In the genomic region with DNA sequence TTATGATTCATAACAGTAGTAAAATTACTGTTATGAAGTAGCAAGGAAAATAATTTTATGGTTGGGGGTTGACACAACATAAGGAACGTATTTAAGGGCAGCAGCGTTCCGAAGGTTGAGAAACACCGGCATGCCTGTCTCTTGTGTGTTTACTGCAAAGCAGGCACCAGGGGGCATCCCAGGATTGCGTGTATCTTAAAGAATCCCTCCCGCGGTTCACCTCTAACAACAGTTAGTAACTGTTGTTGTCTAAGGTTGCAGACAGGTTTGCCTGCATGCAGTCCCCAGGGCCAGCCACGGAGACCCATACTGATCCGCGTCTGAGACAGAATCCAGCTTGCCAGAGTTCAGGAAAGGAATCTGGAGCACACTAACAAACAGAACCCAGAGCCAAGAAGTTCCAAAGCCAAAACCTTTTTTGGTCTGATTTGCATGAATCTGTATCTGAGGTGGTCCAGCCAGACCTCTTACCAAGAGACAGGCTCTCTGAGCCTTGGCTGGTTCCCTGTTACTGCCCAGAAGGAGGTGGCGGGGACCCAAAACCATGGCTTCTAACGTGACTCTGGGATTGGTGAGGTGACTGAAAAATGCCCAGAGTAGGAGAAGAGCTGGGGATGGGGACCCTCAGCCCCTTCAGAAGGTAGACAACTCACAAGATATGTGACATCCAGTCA, we compare ENCODE assay signal across 8 mouse cellular contexts. TPM values are rescaled to one million over a fixed set of nuclear protein-coding genes. Genes with fewer than 3 reads are reported as not detected.
DNase-seq lines count a peak whose midpoint lies in the region; ATAC-seq and TF ChIP-seq lines count a peak whose summit lies in the region.
"Had no signal": no experiment of that assay in that cellular context is flagged by ENCODE, and none has a peak within 500 bp of the region (broad histone marks: within the 10 kb centered on the region; RNA-seq: fewer than 3 reads in every experiment).

No protein-coding gene starts in this region.

- H3K4me2 ChIP-seq in heart, embryonic 13.5 days = no peak overlapping the region

- H3K9ac ChIP-seq in ES-E14 (ENCODE audit: insufficient read depth, low read depth, low read length, poor library complexity, severe bottlenecking) = no peak overlapping the region
- H3K9ac ChIP-seq in heart, embryonic 13.5 days = no peak overlapping the region

- in situ Hi-C loops in ES-E14 (cut with MboI; ENCODE audit: low sequenced_read_pairs in 2 of 2, unreplicated experiment in 2 of 2) = no loop called here

- peak; percentile 88 for DNase-seq in CD4-positive, CD25-positive, alpha-beta regulatory T cell, adult 2 months (ENCODE audit: low read depth, low spot score)
- DNase-seq in ES-E14 (ENCODE audit: low read depth, low spot score) = peak; percentile 12
- DNase-seq in cerebellum, postnatal 10 days = peak; percentile 86
- DNase-seq in kidney, postnatal 25 days = peak; percentile 80 to 82
- DNase-seq in spleen, adult 2 months (ENCODE audit: low read depth in 1 of 2, low spot score in 2 of 2) = peak; percentile 58 to 64

- TF ChIP-seq CTCF in spleen, adult 2 months (IDR thresholded peaks at IDR 0.05; ENCODE audit: extremely low read depth, insufficient read depth, insufficient read length, insufficient replicate concordance) = peak; percentile 86

- 29% methylated on average over 12 of the region's 12 CpGs for WGBS in heart, embryonic 13.5 days
- WGBS in spleen, adult 2 months = 22% methylated on average over 12 of the region's 12 CpGs

- no peaks in the 10 kb centered on the region for H3K9me3 ChIP-seq in ES-E14 (ENCODE audit: control insufficient read depth, insufficient read depth, low read depth, low read length)
- no peaks in the 10 kb centered on the region for H3K9me3 ChIP-seq in heart, embryonic 13.5 days

- peak; percentile 28; the same call in 1 of the 2 replicates for ATAC-seq in heart, embryonic 13.5 days (ENCODE audit: extremely low read depth, insufficient number of reproducible peaks, low FRiP score, low TSS enrichment)
- ATAC-seq in megakaryocyte, adult 5-6 weeks (ENCODE audit: poor library complexity, severe bottlenecking) = peak; percentile 87

- no peak for TF ChIP-seq POLR2A in spleen, adult 2 months (IDR thresholded peaks at IDR 0.05; ENCODE audit: low read depth, low read length)

- peaks cover 2 to 3% of the 10 kb centered on the region in 2 experiments; a peak in 2 of 4 replicates for H3K4me1 ChIP-seq in ES-E14 (ENCODE audit: control insufficient read depth in 2 of 2, insufficient read depth in 2 of 2, low read length in 2 of 2, poor library complexity in 1 of 2)
- H3K4me1 ChIP-seq in heart, embryonic 13.5 days = peaks cover 31% of the 10 kb centered on the region
- peaks cover 19% of the 10 kb centered on the region; the same call in 1 of the 2 replicates for H3K4me1 ChIP-seq in spleen, adult 2 months (ENCODE audit: control insufficient read depth, insufficient read depth, insufficient read length)

- H3K27ac ChIP-seq in ES-E14 (ENCODE audit: insufficient read depth, low read depth, low read length, poor library complexity, severe bottlenecking) = no peak overlapping the region
- no peak overlapping the region for H3K27ac ChIP-seq in heart, embryonic 13.5 days (replicated peaks)
- no peak overlapping the region for H3K27ac ChIP-seq in spleen, adult 2 months (ENCODE audit: insufficient read depth, low read length)
- H3K27ac ChIP-seq: macrophage had no signal

- peaks cover 3% of the 10 kb centered on the region; the same call in 1 of the 2 replicates for H3K27me3 ChIP-seq in heart, embryonic 13.5 days (replicated peaks)
- H3K27me3 ChIP-seq in spleen, adult 2 months (ENCODE audit: control insufficient read depth, insufficient read depth, low read length) = no peaks in the 10 kb centered on the region

- H3K36me3 ChIP-seq in ES-E14 (ENCODE audit: control insufficient read depth, insufficient read depth, low read length, poor library complexity, severe bottlenecking) = no peaks in the 10 kb centered on the region
- H3K36me3 ChIP-seq in heart, embryonic 13.5 days = no peaks in the 10 kb centered on the region
- no peaks in the 10 kb centered on the region for H3K36me3 ChIP-seq in spleen, adult 2 months (ENCODE audit: control insufficient read depth, insufficient read depth, low read length)

- H3K4me3 ChIP-seq in ES-E14 (ENCODE audit: insufficient read depth in 1 of 2, low read depth in 1 of 2, low read length in 2 of 2, poor library complexity in 1 of 2, severe bottlenecking in 1 of 2) = no peak overlapping the region
- no peak overlapping the region for H3K4me3 ChIP-seq in heart, embryonic 13.5 days
- no peak overlapping the region for H3K4me3 ChIP-seq in spleen, adult 2 months (ENCODE audit: extremely low read depth, insufficient read depth, insufficient read length)

TF ChIP-seq in ES-E14, 5 proteins besides CTCF, POLR2A, EP300 and RAD21:
- no peak for TF ChIP-seq CHD2 (IDR thresholded peaks at IDR 0.05; ENCODE audit: low read depth, low read length)
- no peak for TF ChIP-seq HCFC1 (IDR thresholded peaks at IDR 0.05; ENCODE audit: borderline replicate concordance, insufficient read depth, low read length)
- no peak for TF ChIP-seq MAFK (IDR thresholded peaks at IDR 0.05; ENCODE audit: insufficient read depth, low read depth, low read length)
- TF ChIP-seq ZNF384 (IDR thresholded peaks at IDR 0.05; ENCODE audit: low read depth, low read length) = no peak
- peak; percentile 70; the same call in 1 of the 2 replicates for TF ChIP-seq ZC3H11A (IDR thresholded peaks at IDR 0.05; ENCODE audit: borderline replicate concordance, low read depth, low read length)

RNA-seq across cellular contexts. Expression of gene Rpap3, which starts 12.4 kb away (rescaled TPM):
- total RNA-seq in ES-E14 (2012; rRNA removed) = 23.1 and 32.2 TPM in 2 replicates
- 17.9 and 18.5 TPM in 2 replicates for polyA plus RNA-seq in heart, embryonic 13.5 days (2015; fragmentation: Nextera tagmentation; extraction: Ambion mirVana)
- total RNA-seq in megakaryocyte, adult 5-6 weeks (2015) = 6.8 and 7.9 TPM in 2 replicates
- 10.8 and 12.8 TPM in 2 replicates for total RNA-seq in megakaryocyte, adult 5-6 weeks (2017)
- 2.0 and 2.1 TPM in 2 replicates for polyA plus RNA-seq in spleen, adult 2 months (2012; rRNA removed)

RNA-seq across cellular contexts. Expression of gene Endou, which starts 13.1 kb away (rescaled TPM):
- total RNA-seq in ES-E14 (2012; rRNA removed) = 0.16 and 0.31 TPM in 2 replicates
- polyA plus RNA-seq in heart, embryonic 13.5 days (2015; fragmentation: Nextera tagmentation; extraction: Ambion mirVana) = 0.23 and 0.45 TPM in 2 replicates
- 0.21 TPM in 1 of 2 replicates, not detected in the other for total RNA-seq in megakaryocyte, adult 5-6 weeks (2015)
- total RNA-seq in megakaryocyte, adult 5-6 weeks (2017) = 0.40 and 0.81 TPM in 2 replicates
- 3.0 and 4.1 TPM in 2 replicates for polyA plus RNA-seq in spleen, adult 2 months (2012; rRNA removed)

RNA-seq across cellular contexts. Expression of gene Rapgef3, which starts 49.8 kb away (rescaled TPM):
- 12.5 and 12.7 TPM in 2 replicates for total RNA-seq in ES-E14 (2012; rRNA removed)
- polyA plus RNA-seq in heart, embryonic 13.5 days (2015; fragmentation: Nextera tagmentation; extraction: Ambion mirVana) = 22.1 and 25.4 TPM in 2 replicates
- total RNA-seq in megakaryocyte, adult 5-6 weeks (2015) = 0.02 TPM in 1 of 2 replicates, not detected in the other
- 1.2 and 1.4 TPM in 2 replicates for total RNA-seq in megakaryocyte, adult 5-6 weeks (2017)
- polyA plus RNA-seq in spleen, adult 2 months (2012; rRNA removed) = 28.8 and 33.6 TPM in 2 replicates

Comparison
In these comparisons a context has a peak if more than half of its experiments do, and no peak if none do; other contexts are left out.
1. DNase-seq: peak in every context shown above with its lines; median percentile 88 in CD4-positive, CD25-positive, alpha-beta regulatory T cell, adult 2 months; 86 in cerebellum, postnatal 10 days; 81 in kidney, postnatal 25 days; 61 in spleen, adult 2 months; 12 in ES-E14.